Mouse (Mus musculus): ENCODE measurements around the gene St6galnac5. TPM values are rescaled to one million over a fixed set of nuclear protein-coding genes. Genes with fewer than 3 reads are reported as not detected.

Gene St6galnac5
- polyA plus RNA-seq, 1 experiment: not detected

- Histone ChIP-seq H3K4me2 (ENCODE audit: low read depth) (no peak overlapping the region), H3ac (ENCODE audit: control insufficient read depth, insufficient read length) (no peak overlapping the region), H3K36me3 (ENCODE audit: control insufficient read depth, insufficient read depth) (no peaks in the 10 kb centered on the region), H3K4me3 (no peak overlapping the region), H3K27me3 (ENCODE audit: control insufficient read depth, insufficient read depth, insufficient read length) (no peaks in the 10 kb centered on the region), H3K79me2 (ENCODE audit: control insufficient read depth, insufficient read depth) (no peaks in the 10 kb centered on the region)
- TF ChIP-seq POLR2A (IDR thresholded peaks at IDR 0.05; ENCODE audit: insufficient read length, low read depth): no peak
- no peak for TF ChIP-seq TCF3 (IDR thresholded peaks at IDR 0.05; ENCODE audit: insufficient read length, low read depth)
- no peak for TF ChIP-seq E2F4 (IDR thresholded peaks at IDR 0.05; ENCODE audit: insufficient read depth)
- TF ChIP-seq MAX (IDR thresholded peaks at IDR 0.05; ENCODE audit: low read depth): no peak
- TF ChIP-seq TCF12 (IDR thresholded peaks at IDR 0.05; ENCODE audit: insufficient read depth, poor library complexity, severe bottlenecking): no peak
- TF ChIP-seq USF1 (IDR thresholded peaks at IDR 0.05; ENCODE audit: low read depth): no peak
- TF ChIP-seq SRF (IDR thresholded peaks at IDR 0.05; ENCODE audit: control insufficient read depth, insufficient read length, low read depth): no peak
Measured at GRCm38 (mm10) chr3:152990787-152991186, 8.7 kb upstream of the St6galnac5 start.

DNA sequence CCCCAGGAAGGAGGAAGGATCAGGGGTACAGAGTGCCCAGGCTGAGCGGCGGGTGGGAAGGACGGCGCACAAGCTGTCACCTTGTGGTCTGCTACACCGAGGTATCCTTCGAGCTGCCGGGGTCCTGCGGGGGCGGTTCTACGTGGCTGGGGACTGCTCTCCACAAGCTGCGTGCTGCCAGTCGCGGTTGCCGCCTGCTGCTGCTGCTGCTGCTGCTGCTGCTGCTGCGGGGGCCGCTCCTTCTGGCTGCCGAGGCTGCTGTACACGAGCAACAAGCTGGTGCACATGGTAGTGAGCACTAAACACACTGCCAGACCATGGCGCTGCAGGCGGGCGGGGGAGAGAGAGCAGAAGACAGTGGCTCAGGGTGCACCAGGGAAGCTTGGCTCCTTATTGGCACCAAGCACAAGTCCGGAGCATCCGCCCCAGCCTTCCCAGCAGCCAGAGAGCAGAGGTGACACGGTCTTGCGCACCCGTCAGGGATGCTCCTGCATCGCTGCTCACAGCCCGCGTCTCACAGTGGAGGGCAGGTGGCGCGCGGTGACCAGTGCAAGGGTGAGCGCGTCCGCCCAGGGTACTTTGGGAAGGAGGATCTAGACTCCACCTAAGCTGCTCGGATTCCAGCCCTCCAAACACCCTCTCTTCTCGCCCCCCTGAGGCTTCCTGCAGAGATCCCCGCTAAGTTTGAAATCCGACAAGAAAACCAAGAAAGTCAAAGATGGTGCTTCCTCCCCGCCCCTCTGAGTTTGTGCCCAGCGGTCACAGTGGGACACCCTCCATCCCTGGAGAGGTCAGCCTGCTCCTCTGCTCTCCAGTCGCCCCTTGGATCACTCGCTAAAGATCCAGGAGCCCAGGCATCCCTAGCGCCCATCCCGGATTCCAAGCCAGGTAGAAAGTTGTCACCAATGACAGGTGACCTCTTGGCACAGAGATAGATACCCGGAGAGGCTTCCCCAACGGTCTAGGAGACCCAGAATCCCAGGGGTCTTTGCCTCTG lies 770 bp downstream of the St6galnac5 start:
- TF ChIP-seq TCF3 (IDR thresholded peaks at IDR 0.05; ENCODE audit: insufficient read length, low read depth) (no peak), MYOG (IDR thresholded peaks at IDR 0.05; ENCODE audit: control insufficient read depth in 1 of 3, insufficient read depth in 1 of 3, insufficient read length in 2 of 3, low read depth in 2 of 3) (no peak), REST (IDR thresholded peaks at IDR 0.05; ENCODE audit: insufficient read depth, insufficient read length) (no peak), TCF12 (IDR thresholded peaks at IDR 0.05; ENCODE audit: insufficient read depth, poor library complexity, severe bottlenecking) (no peak)
- H3K36me3 ChIP-seq (ENCODE audit: control insufficient read depth, insufficient read depth): no peaks in the 10 kb centered on the region
- H3ac ChIP-seq (ENCODE audit: control insufficient read depth, insufficient read length): no peak overlapping the region
- H3K27me3 ChIP-seq (ENCODE audit: control insufficient read depth, insufficient read depth, insufficient read length): peaks cover 19% of the 10 kb centered on the region
- H3K4me3 ChIP-seq: no peak overlapping the region
- no peak overlapping the region for H3K4me2 ChIP-seq (ENCODE audit: low read depth)
- H3K79me2 ChIP-seq (ENCODE audit: control insufficient read depth, insufficient read depth): no peaks in the 10 kb centered on the region

- Histone ChIP-seq H3K27me3 (ENCODE audit: control insufficient read depth, insufficient read depth, insufficient read length) (peaks cover 19% of the 10 kb centered on the region), H3K79me2 (ENCODE audit: control insufficient read depth, insufficient read depth) (no peaks in the 10 kb centered on the region), H3K36me3 (ENCODE audit: control insufficient read depth, insufficient read depth) (no peaks in the 10 kb centered on the region), H3K4me3 (no peak overlapping the region), H3K4me2 (ENCODE audit: low read depth) (no peak overlapping the region), H3ac (ENCODE audit: control insufficient read depth, insufficient read length) (no peak overlapping the region)
- TF ChIP-seq REST (IDR thresholded peaks at IDR 0.05; ENCODE audit: insufficient read depth, insufficient read length): no peak
- no peak for TF ChIP-seq POLR2A (IDR thresholded peaks at IDR 0.05; ENCODE audit: insufficient read length, low read depth)
- TF ChIP-seq MYOG (IDR thresholded peaks at IDR 0.05; ENCODE audit: control insufficient read depth in 1 of 3, insufficient read depth in 1 of 3, insufficient read length in 2 of 3, low read depth in 2 of 3): no peak
- no peak for TF ChIP-seq MYOD1 (IDR thresholded peaks at IDR 0.05; ENCODE audit: control insufficient read depth in 1 of 3, insufficient read length in 2 of 3, low read depth in 2 of 3)
- TF ChIP-seq E2F4 (IDR thresholded peaks at IDR 0.05; ENCODE audit: insufficient read depth): no peak
- no peak for TF ChIP-seq CEBPB (IDR thresholded peaks at IDR 0.05; ENCODE audit: insufficient read depth, poor library complexity, severe bottlenecking)
- TF ChIP-seq USF1 (IDR thresholded peaks at IDR 0.05; ENCODE audit: low read depth): no peak
- no peak for TF ChIP-seq TCF3 (IDR thresholded peaks at IDR 0.05; ENCODE audit: insufficient read length, low read depth)
- no peak for TF ChIP-seq TCF12 (IDR thresholded peaks at IDR 0.05; ENCODE audit: insufficient read depth, poor library complexity, severe bottlenecking)
- no peak for TF ChIP-seq SRF (IDR thresholded peaks at IDR 0.05; ENCODE audit: control insufficient read depth, insufficient read length, low read depth)
- TF ChIP-seq MAX (IDR thresholded peaks at IDR 0.05; ENCODE audit: low read depth): no peak
- no peak for TF ChIP-seq POLR2AphosphoS2 (IDR thresholded peaks at IDR 0.05; ENCODE audit: insufficient read length, low read depth)
Measured at GRCm38 (mm10) chr3:152980431-152980830, 1.6 kb downstream of the St6galnac5 start.

GRCm38 (mm10) chr3:152979481-152980092 lies 2.5 kb downstream of the St6galnac5 start:
- no peaks in the 10 kb centered on the region for H3K36me3 ChIP-seq (ENCODE audit: control insufficient read depth, insufficient read depth)
- TF ChIP-seq TCF3 (IDR thresholded peaks at IDR 0.05; ENCODE audit: insufficient read length, low read depth) (no peak), SRF (IDR thresholded peaks at IDR 0.05; ENCODE audit: control insufficient read depth, insufficient read length, low read depth) (no peak), MYOG (IDR thresholded peaks at IDR 0.05; ENCODE audit: control insufficient read depth in 1 of 3, insufficient read depth in 1 of 3, insufficient read length in 2 of 3, low read depth in 2 of 3) (no peak)
- H3K4me3 ChIP-seq: no peak overlapping the region
- H3K27me3 ChIP-seq (ENCODE audit: control insufficient read depth, insufficient read depth, insufficient read length): peaks cover 19% of the 10 kb centered on the region
- H3K4me2 ChIP-seq (ENCODE audit: low read depth): no peak overlapping the region
- H3ac ChIP-seq (ENCODE audit: control insufficient read depth, insufficient read length): no peak overlapping the region
- H3K79me2 ChIP-seq (ENCODE audit: control insufficient read depth, insufficient read depth): no peaks in the 10 kb centered on the region

GRCm38 (mm10) chr3:152971373-152971772 lies 10.7 kb downstream of the St6galnac5 start:
- Histone ChIP-seq H3K27me3 (ENCODE audit: control insufficient read depth, insufficient read depth, insufficient read length) (no peaks in the 10 kb centered on the region), H3K36me3 (ENCODE audit: control insufficient read depth, insufficient read depth) (no peaks in the 10 kb centered on the region), H3K4me2 (ENCODE audit: low read depth) (no peak overlapping the region), H3ac (ENCODE audit: control insufficient read depth, insufficient read length) (no peak overlapping the region), H3K79me2 (ENCODE audit: control insufficient read depth, insufficient read depth) (no peaks in the 10 kb centered on the region), H3K4me3 (no peak overlapping the region)
- no peak for TF ChIP-seq POLR2AphosphoS2 (IDR thresholded peaks at IDR 0.05; ENCODE audit: insufficient read length, low read depth)
- no peak for TF ChIP-seq E2F4 (IDR thresholded peaks at IDR 0.05; ENCODE audit: insufficient read depth)
- TF ChIP-seq TCF12 (IDR thresholded peaks at IDR 0.05; ENCODE audit: insufficient read depth, poor library complexity, severe bottlenecking): no peak
- TF ChIP-seq CEBPB (IDR thresholded peaks at IDR 0.05; ENCODE audit: insufficient read depth, poor library complexity, severe bottlenecking): no peak
- TF ChIP-seq USF1 (IDR thresholded peaks at IDR 0.05; ENCODE audit: low read depth): no peak
- TF ChIP-seq SRF (IDR thresholded peaks at IDR 0.05; ENCODE audit: control insufficient read depth, insufficient read length, low read depth): no peak
- no peak for TF ChIP-seq MAX (IDR thresholded peaks at IDR 0.05; ENCODE audit: low read depth)
- no peak for TF ChIP-seq REST (IDR thresholded peaks at IDR 0.05; ENCODE audit: insufficient read depth, insufficient read length)
- no peak for TF ChIP-seq MYOD1 (IDR thresholded peaks at IDR 0.05; ENCODE audit: control insufficient read depth in 1 of 3, insufficient read length in 2 of 3, low read depth in 2 of 3)
- no peak for TF ChIP-seq MYOG (IDR thresholded peaks at IDR 0.05; ENCODE audit: control insufficient read depth in 1 of 3, insufficient read depth in 1 of 3, insufficient read length in 2 of 3, low read depth in 2 of 3)
- no peak for TF ChIP-seq POLR2A (IDR thresholded peaks at IDR 0.05; ENCODE audit: insufficient read length, low read depth)
- TF ChIP-seq TCF3 (IDR thresholded peaks at IDR 0.05; ENCODE audit: insufficient read length, low read depth): no peak

Measured in myocyte (in vitro differentiated cells).